Mouse (Mus musculus) intestine, embryonic 14.5 days (tissue): ENCODE measurements around the gene Ptprn2. TPM values are rescaled to one million over a fixed set of nuclear protein-coding genes. Genes with fewer than 3 reads are reported as not detected.

Experiments used
- ATAC-seq: fragments of 200-750 bp; cut with Nextera tagmentation; replicated peaks from 2 replicates; pipeline ENCODE4 v1.8.0; 2017; ENCODE audit warnings: low read depth, moderate number of reproducible peaks, moderate TSS enrichment, moderate library complexity; ENCODE audit not compliant: low FRiP score, low TSS enrichment
- DNase-seq: peaks from one replicate; pipeline ENCODE4 v3.0.0-alpha.2; 2018; ENCODE audit warnings: low spot score
- H3K27ac ChIP-seq: fragments of 300-500 bp; sonication (generic); 2 replicates; pipeline ENCODE4 v1.5.1; 2014; ENCODE audit warnings: low read depth, mild to moderate bottlenecking, control low read depth
- H3K27me3 ChIP-seq: fragments of 300-500 bp; sonication (generic); replicated peaks from 2 replicates; pipeline ENCODE4 v1.6.1; 2014; ENCODE audit warnings: low read length, control low read depth; ENCODE audit not compliant: control insufficient read depth, insufficient read depth
- H3K36me3 ChIP-seq: fragments of 300-500 bp; sonication (generic); 2 replicates; pipeline ENCODE4 v1.6.1; 2014; ENCODE audit warnings: low read length, control low read depth; ENCODE audit not compliant: control insufficient read depth, insufficient read depth
- H3K4me1 ChIP-seq: fragments of 300-500 bp; sonication (generic); replicated peaks from 2 replicates; pipeline ENCODE4 v1.6.1; 2014; ENCODE audit warnings: low read length, control low read depth, mixed read lengths; ENCODE audit not compliant: control insufficient read depth, insufficient read depth
- H3K4me2 ChIP-seq: fragments of 300-500 bp; sonication (generic); 2 replicates; pipeline ENCODE4 v1.6.1; 2014; ENCODE audit warnings: low read length
- H3K4me3 ChIP-seq: fragments of 300-500 bp; sonication (generic); 2 replicates; pipeline ENCODE4 v1.5.1; 2014; ENCODE audit warnings: low read depth, low read length, control low read depth, mixed read lengths
- H3K9ac ChIP-seq: fragments of 300-500 bp; sonication (generic); 2 replicates; pipeline ENCODE4 v1.6.1; 2014; ENCODE audit warnings: mild to moderate bottlenecking, low read length
- H3K9me3 ChIP-seq: fragments of 300-500 bp; sonication (generic); 2 replicates; pipeline ENCODE4 v1.6.1; 2016; ENCODE audit warnings: low read length, control low read depth; ENCODE audit not compliant: control insufficient read depth
- WGBS: fragments of 180-500 bp; shearing (Covaris S2); extraction: QIAGEN DNeasy Blood & Tissue Kit; methylation state at CpG from one replicate; pipeline ENCODE4 v1.1.7; 2014; 5-methylcytosine and 5-hydroxymethylcytosine counted together
- polyA plus RNA-seq: library from polyadenylated mRNA; unstranded; fragments of >200 nt; fragmentation: Nextera tagmentation; extraction: Ambion mirVana; gene quantifications from 2 replicates; pipeline ENCODE4 v1.2.1, GENCODE M21; 2014

Ptprn2 gene
- polyA plus RNA-seq, 1 experiment from 2014 or later = 2.0 TPM

DNA sequence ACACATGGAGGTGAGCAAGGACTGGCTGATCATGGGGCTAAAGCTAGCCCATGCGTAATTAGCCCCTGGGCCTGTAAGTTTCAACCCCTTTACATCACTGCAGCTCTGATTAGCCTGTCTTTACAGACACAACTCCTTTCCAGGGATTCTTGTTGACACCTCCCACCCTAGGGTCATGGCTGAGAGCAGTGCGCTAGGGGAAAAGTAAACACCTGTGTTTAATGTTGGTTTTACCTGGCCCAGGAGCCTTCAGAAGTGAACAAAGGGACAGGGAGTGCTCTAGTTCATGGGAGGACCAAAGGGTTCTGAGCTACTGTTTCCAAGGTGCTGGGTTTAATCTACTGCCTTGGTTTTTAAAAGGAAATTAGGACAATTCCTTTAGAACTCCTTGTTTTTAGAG lies 100.6 kb downstream of the Ptprn2 start:
- H3K9ac ChIP-seq = no peak overlapping the region
- ATAC-seq (no peak), DNase-seq (no peak)
- 61% methylated on average over 2 of the region's 2 CpGs for WGBS
- H3K9me3 ChIP-seq = no peaks in the 10 kb centered on the region
- H3K36me3 ChIP-seq = no peaks in the 10 kb centered on the region
- H3K4me2 ChIP-seq = no peak overlapping the region
- no peaks in the 10 kb centered on the region for H3K27me3 ChIP-seq
- H3K4me3 ChIP-seq = no peak overlapping the region
- H3K4me1 ChIP-seq = peaks cover 11% of the 10 kb centered on the region
- H3K27ac ChIP-seq = no peak overlapping the region

DNA sequence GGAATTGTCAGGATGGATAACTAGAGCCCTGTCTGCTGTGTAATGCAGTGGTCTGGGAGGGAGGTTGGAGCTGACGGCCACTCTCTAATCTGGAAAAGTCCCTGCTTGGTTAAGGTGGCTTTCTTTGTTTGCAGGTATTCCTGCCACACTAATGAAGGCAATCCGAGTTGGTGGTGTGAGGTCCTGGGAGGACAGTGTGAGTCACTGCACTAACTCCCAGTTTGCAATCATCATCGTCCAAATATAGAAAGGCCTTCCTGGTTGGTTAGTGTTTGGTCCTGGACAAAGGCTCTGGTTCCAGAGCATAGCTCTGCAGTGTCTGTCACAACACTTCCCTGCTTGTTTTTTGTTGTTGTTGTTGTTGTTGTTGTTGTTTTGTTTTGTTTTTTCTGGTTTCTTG lies 102.0 kb downstream of the Ptprn2 start:
- WGBS = 65% methylated on average over 3 of the region's 3 CpGs
- H3K4me1 ChIP-seq = 0 out of 2 replicates have a peak, but pooled peaks cover 2% of the 10 kb centered on the region
- H3K9ac ChIP-seq = no peak overlapping the region
- ATAC-seq = no peak
- H3K4me2 ChIP-seq = no peak overlapping the region
- H3K4me3 ChIP-seq = no peak overlapping the region
- no peak overlapping the region for H3K27ac ChIP-seq
- H3K36me3 ChIP-seq = no peaks in the 10 kb centered on the region
- H3K9me3 ChIP-seq = no peaks in the 10 kb centered on the region
- no peaks in the 10 kb centered on the region for H3K27me3 ChIP-seq
- no peak for DNase-seq

DNA sequence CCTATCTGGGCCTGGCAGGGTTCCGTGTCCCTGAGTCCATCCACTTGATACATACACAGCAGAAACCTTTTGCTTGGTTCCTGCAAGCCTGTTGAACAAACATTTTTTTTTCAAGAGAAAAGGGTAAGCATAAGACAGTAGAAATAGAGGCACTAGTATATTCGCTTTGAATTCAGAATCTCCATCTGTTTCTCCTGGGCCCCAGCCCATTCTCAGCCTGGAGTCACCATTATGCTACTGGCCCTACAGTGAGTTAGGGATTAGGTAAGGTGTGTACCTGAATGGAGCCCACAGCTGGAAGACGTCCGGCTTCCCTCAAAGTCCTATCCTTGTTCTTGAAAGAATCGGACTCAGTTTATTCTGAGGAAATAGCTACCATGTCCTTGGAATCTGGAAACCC lies 104.6 kb downstream of the Ptprn2 start:
- Histone ChIP-seq H3K27me3 (no peaks in the 10 kb centered on the region), H3K4me1 (no peaks in the 10 kb centered on the region), H3K4me2 (no peak overlapping the region), H3K9ac (no peak overlapping the region), H3K4me3 (no peak overlapping the region), H3K9me3 (no peaks in the 10 kb centered on the region), H3K27ac (no peak overlapping the region), H3K36me3 (no peaks in the 10 kb centered on the region)
- 90% methylated on average over 5 of the region's 5 CpGs for WGBS
- no peak for DNase-seq
- ATAC-seq = no peak

DNA sequence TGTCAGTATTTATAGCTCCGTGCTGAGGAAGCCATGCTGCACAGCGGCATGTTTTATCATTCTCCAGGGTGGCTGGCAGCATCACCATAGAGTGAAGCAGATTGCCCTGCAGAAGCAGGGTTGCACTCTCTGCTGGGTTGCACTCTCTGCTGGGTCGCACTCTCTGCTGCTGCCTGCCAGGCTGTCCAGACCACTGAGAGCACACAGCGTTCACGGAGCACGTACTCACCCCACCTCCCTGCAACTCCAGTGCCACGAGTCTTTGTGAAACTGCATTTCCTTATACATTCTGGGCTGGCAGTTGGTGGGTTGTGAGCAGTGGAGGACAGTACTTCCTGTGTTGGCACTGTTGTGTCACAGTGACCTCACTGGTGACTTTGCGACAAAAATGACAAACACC lies 108.9 kb downstream of the Ptprn2 start:
- Histone ChIP-seq H3K4me1 (no peaks in the 10 kb centered on the region), H3K9me3 (no peaks in the 10 kb centered on the region), H3K27ac (no peak overlapping the region), H3K36me3 (no peaks in the 10 kb centered on the region), H3K27me3 (no peaks in the 10 kb centered on the region), H3K9ac (no peak overlapping the region), H3K4me3 (no peak overlapping the region), H3K4me2 (no peak overlapping the region)
- no peak for DNase-seq
- ATAC-seq = no peak
- 63% methylated on average over 8 of the region's 8 CpGs for WGBS

- Histone ChIP-seq H3K9me3 (no peaks in the 10 kb centered on the region), H3K4me3 (no peak overlapping the region), H3K4me1 (no peaks in the 10 kb centered on the region), H3K4me2 (no peak overlapping the region), H3K27ac (no peak overlapping the region), H3K36me3 (no peaks in the 10 kb centered on the region), H3K27me3 (no peaks in the 10 kb centered on the region), H3K9ac (no peak overlapping the region)
- no peak for ATAC-seq
- WGBS = 96% methylated on average over 7 of the region's 7 CpGs
- DNase-seq = no peak
Measured at GRCm38 (mm10) chr12:116594866-116595610, 109.5 kb downstream of the Ptprn2 start.

DNA sequence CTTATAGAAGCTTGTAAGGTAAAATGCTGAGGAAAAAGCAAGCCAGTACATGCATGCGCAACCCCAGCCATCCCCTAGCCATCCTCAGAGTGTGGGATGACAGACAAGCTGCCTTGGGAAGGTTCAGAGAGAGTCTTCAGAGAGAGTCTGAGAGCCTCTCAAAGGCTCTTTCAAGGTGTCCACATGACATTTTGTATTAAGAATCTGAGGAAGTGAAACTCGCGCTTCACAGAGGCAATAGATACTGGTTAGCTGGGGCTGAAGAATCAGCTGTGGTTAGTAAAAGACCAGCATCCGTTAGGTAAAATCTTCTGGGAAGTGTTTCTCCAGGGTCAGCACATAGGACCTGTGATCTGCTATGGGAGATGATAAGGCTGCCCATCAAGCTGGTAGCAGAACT lies 110.2 kb downstream of the Ptprn2 start:
- WGBS = 98% methylated on average over 4 of the region's 4 CpGs
- no peaks in the 10 kb centered on the region for H3K4me1 ChIP-seq
- H3K27me3 ChIP-seq = no peaks in the 10 kb centered on the region
- H3K4me3 ChIP-seq = no peak overlapping the region
- no peaks in the 10 kb centered on the region for H3K36me3 ChIP-seq
- ATAC-seq = no peak
- no peaks in the 10 kb centered on the region for H3K9me3 ChIP-seq
- H3K4me2 ChIP-seq = no peak overlapping the region
- no peak for DNase-seq
- H3K27ac ChIP-seq = no peak overlapping the region
- H3K9ac ChIP-seq = no peak overlapping the region

DNA sequence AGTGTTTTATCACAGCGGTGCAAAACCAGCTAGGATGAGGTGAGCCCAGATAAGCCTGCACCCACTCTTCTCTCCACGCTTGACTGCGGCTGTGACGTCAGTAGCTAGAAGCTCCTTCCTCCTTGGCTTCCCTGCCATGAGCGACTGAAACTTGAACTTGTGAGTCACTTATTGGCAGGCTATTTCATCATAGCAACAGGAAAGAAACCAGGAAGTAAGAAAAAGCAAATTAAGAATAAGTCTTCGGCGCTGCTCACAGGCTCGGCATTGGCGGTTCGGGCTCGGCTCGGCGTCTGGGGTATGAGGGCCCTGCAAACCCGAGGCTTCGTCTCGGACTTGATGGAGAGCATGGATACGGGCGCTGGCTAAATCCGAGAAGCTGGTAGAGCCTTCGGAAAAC lies 111.5 kb downstream of the Ptprn2 start:
- H3K9me3 ChIP-seq = no peaks in the 10 kb centered on the region
- no peak overlapping the region for H3K4me2 ChIP-seq
- H3K36me3 ChIP-seq = no peaks in the 10 kb centered on the region
- H3K4me3 ChIP-seq = no peak overlapping the region
- H3K4me1 ChIP-seq = no peaks in the 10 kb centered on the region
- ATAC-seq (no peak), DNase-seq (no peak)
- no peaks in the 10 kb centered on the region for H3K27me3 ChIP-seq
- 90% methylated on average over 20 of the region's 20 CpGs for WGBS
- no peak overlapping the region for H3K9ac ChIP-seq
- H3K27ac ChIP-seq = no peak overlapping the region

DNA sequence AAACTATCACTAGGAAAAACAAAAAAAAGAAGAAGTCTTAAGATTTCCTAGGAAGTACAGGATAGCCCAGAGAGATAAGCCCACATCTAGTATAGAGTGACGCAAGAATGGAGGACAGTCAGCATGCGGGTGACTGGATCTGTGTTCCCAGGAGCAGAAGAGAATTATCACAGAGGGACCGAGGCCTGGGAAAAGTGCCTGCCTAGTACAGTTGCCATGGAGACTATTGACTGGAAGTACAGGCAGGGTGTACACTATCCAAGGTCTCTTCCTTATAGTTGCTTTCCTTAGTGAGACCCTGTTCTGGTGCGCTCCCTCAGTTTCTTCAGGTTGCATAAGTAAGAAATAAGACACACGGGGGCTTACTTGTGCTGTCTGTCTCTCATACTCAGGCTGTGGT lies 112.2 kb downstream of the Ptprn2 start:
- Histone ChIP-seq H3K27me3 (no peaks in the 10 kb centered on the region), H3K4me1 (no peaks in the 10 kb centered on the region), H3K9me3 (no peaks in the 10 kb centered on the region), H3K9ac (no peak overlapping the region), H3K4me3 (no peak overlapping the region), H3K27ac (no peak overlapping the region), H3K36me3 (no peaks in the 10 kb centered on the region), H3K4me2 (no peak overlapping the region)
- ATAC-seq (no peak), DNase-seq (no peak)
- WGBS = 85% methylated on average over 5 of the region's 5 CpGs
